Mouse (Mus musculus) right cerebral cortex, postnatal 10 days (tissue): ENCODE data around the gene Prss50.

ENCODE experiments used
- DNase-seq, 2 experiments: peaks; one replicate each; pipeline ENCODE4 v3.0.0; 2021; ENCODE audit warnings: low spot score in 2 of 2

The Prss50 gene

GRCm38 (mm10) chr9:110907201-110907837 is 49.6 kb downstream of the Prss50 start:
- no peak for DNase-seq

DNA sequence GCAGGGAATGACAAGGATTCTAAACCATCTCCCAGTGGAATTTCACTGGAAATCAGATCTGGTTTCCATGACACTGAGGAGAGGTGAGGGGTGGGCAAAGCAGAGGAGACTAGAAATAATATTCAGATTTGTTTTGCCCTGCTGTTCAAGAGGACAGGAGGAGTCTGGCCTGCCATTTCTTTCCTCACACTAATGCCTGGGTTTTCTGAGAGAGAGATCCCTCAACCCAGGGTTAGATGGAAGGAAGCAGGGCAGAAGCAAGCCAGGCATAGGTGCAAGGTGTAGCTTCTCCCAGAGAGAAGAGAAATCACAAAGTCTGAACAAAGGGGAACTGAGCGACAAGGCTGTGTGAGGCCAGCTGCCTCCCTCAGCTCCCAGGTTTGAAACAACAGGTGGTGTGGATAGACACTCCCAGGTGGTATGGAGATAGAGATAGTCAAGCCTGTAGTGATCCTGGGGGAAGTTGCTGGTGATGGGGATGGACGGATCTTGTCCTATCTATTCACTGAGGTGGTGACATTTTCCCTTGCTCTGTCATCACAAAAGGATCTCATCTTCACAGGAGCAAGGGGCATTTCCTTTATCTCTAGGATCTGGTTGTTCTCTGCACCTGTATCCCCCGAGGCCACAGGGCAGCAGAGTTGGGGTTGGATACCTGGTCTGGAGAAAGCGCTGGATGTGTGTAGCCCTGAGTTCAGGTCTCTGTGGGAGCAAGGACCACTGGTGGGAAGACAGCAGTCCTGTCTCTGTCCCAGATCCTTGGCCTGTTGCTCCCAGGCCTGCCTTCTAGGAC is 50.3 kb downstream of the Prss50 start:
- DNase-seq = no peak

DNA sequence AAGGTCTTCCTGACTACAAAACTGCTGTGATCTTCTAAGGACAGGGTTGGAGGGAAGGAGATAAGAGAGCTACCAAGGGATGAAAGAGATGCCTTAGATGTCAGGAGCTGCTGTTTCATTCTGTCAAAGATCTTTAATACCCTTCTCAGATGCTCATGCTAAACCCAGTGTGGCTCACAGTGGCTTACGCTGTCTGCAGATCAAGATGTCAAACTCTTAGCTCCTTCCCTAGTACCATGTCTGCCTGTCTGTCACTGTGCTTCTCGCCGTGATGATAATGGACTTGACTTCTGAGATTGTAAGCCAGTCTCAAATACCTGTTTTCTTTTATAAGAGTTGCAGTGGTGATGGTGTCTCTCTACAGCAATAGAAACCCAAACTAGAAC is 50.9 kb downstream of the Prss50 start:
- DNase-seq = no peak

DNA sequence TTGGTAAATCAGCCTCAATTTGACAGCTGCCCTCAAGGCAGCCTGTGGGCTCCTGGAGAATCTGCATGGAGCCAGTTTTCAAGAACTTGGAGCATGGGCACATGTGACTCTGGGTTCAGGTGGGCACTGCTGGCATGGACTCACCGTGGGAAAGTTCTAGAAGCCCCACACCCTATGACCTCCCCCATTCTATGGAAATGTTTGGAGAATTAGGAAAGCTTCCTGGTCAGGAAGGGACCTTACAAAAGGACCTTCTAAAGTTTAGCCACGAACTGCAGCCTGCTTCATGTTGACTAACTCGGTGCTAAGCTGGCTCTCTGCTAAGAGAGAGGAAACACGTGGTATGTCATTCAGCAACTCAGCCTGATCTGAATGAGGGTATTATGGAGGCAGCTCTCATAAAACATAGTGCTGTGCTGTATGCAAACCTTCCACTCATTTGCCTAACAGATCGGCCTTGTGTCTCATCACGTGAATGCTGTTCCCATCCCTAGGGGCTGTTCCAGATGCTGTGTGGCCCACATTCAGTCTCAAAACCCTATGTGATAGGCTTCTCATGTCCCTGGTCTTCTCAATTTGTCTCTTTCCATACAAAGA is 51.7 kb downstream of the Prss50 start:
- no peak for DNase-seq
